Mouse (Mus musculus): ENCODE results near the gene Mthfsd.

Gene Mthfsd

GRCm38 (mm10) chr8:121071454-121071853, 36.7 kb downstream of the Mthfsd start:
- DNase-seq (ENCODE audit: low spot score), result no peak

GRCm38 (mm10) chr8:121063649-121064048, 44.5 kb downstream of the Mthfsd start:
- DNase-seq (ENCODE audit: low spot score), result peak; percentile 11

GRCm38 (mm10) chr8:121062521-121062920, 45.7 kb downstream of the Mthfsd start:
- DNase-seq (ENCODE audit: low spot score), result peak; percentile 34

- peak; percentile 33 for DNase-seq (ENCODE audit: low spot score)
Observed at GRCm38 (mm10) chr8:121059098-121059497, 49.1 kb downstream of the Mthfsd start.

GRCm38 (mm10) chr8:121058081-121058480, 50.1 kb downstream of the Mthfsd start:
- DNase-seq (ENCODE audit: low spot score), result no peak

GRCm38 (mm10) chr8:121047441-121047840, 60.8 kb downstream of the Mthfsd start:
- DNase-seq (ENCODE audit: low spot score), result no peak

GRCm38 (mm10) chr8:121043719-121044440, 64.3 kb downstream of the Mthfsd start:
- no peak for DNase-seq (ENCODE audit: low spot score)

All from layer of hippocampus, adult 11-12 months (tissue).